Mouse (Mus musculus) layer of hippocampus, postnatal 10 days (tissue): ENCODE results near the gene Yars. TPM values are rescaled to one million over a fixed set of nuclear protein-coding genes. Genes with fewer than 3 reads are reported as not detected.

Source experiments
- DNase-seq, 2 experiments: peaks; one replicate each; pipeline ENCODE4 v3.0.0; 2021; ENCODE audit warnings: low spot score in 2 of 2
- long read RNA-seq: library from polyadenylated mRNA; stranded (forward); transcript quantifications from one replicate; pipeline ENCODE4 v2.0.0, GENCODE M21; 2023
- total RNA-seq, 2 experiments: library from RNA; stranded (reverse); gene quantifications; 2 replicates each; pipeline ENCODE4 v1.2.3; 2021

The Yars gene
- total RNA-seq, result 100 to 1,000 TPM in 1 of 2 experiments, 10 to 100 TPM in 1; 99.0 to 109 TPM
- long read RNA-seq, transcript Yars-201 (13 exons, 2,909 nt), result major isoform, 114 of 134 reads
- long read RNA-seq, partial matches to known transcripts, result 13 of 134 reads
- long read RNA-seq, other reads (novel, unspliced or antisense), result 6 of 134 reads

GRCm38 (mm10) chr4:129189542-129190519, at the start of gene Yars, which contains the start of gene S100pbp:
Gene Yars, plus strand, starts transcription at chr4:129189760.
Gene S100pbp, minus strand, starts transcription at chr4:129189727.
- peak; percentile 95 to 97 for DNase-seq

GRCm38 (mm10) chr4:129140808-129141207, 48.8 kb upstream of the Yars start:
- no peak for DNase-seq

- DNase-seq, result no peak
Observed at GRCm38 (mm10) chr4:129141560-129142438, 47.8 kb upstream of the Yars start.

GRCm38 (mm10) chr4:129142439-129143045, 47.0 kb upstream of the Yars start:
- DNase-seq, result no peak

GRCm38 (mm10) chr4:129143509-129143908, 46.1 kb upstream of the Yars start:
- DNase-seq, result no peak

- peak; percentile 70 to 72 for DNase-seq
Observed at GRCm38 (mm10) chr4:129144401-129145367, 44.9 kb upstream of the Yars start.

GRCm38 (mm10) chr4:129145411-129145810, 44.1 kb upstream of the Yars start:
- no peak for DNase-seq

- DNase-seq, result no peak
Observed at GRCm38 (mm10) chr4:129145943-129146342, 43.6 kb upstream of the Yars start.

- DNase-seq, result no peak
Observed at GRCm38 (mm10) chr4:129146392-129146791, 43.2 kb upstream of the Yars start.

- no peak for DNase-seq
Observed at GRCm38 (mm10) chr4:129147552-129148103, 41.9 kb upstream of the Yars start.

GRCm38 (mm10) chr4:129149321-129149720, 40.2 kb upstream of the Yars start:
- no peak for DNase-seq

- no peak for DNase-seq
Observed at GRCm38 (mm10) chr4:129151276-129151811, 38.2 kb upstream of the Yars start.

- no peak for DNase-seq
Observed at GRCm38 (mm10) chr4:129157541-129157940, 32.0 kb upstream of the Yars start.

- no peak for DNase-seq
Observed at GRCm38 (mm10) chr4:129158549-129158948, 31.0 kb upstream of the Yars start.

GRCm38 (mm10) chr4:129161076-129161475, 28.5 kb upstream of the Yars start:
- no peak for DNase-seq

- DNase-seq, result no peak
Observed at GRCm38 (mm10) chr4:129161581-129162255, 27.8 kb upstream of the Yars start.

- DNase-seq, result no peak
Observed at GRCm38 (mm10) chr4:129172529-129172928, 17.0 kb upstream of the Yars start.

GRCm38 (mm10) chr4:129179560-129179959, 10.0 kb upstream of the Yars start:
- no peak for DNase-seq
